Mouse (Mus musculus) midbrain, embryonic 10.5 days (tissue): Measurements from ENCODE around the gene Snx21. TPM values are rescaled to one million over a fixed set of nuclear protein-coding genes. Genes with fewer than 3 reads are reported as not detected.
A peak's percentile ranks its signal among the peaks of the same experiment; 100 is the strongest.
"Not testable (repeated sequence)": the region's sequence is repeated elsewhere in the genome, so short reads cannot be mapped to it uniquely, and the experiment has no call there.

ENCODE experiments used
- DNase-seq: peaks from one replicate; pipeline ENCODE4 v3.0.0-alpha.2; 2017; ENCODE audit warnings: low spot score
- H3K27ac ChIP-seq: fragments of 300-500 bp; sonication (generic); replicated peaks from 2 replicates; pipeline ENCODE4 v1.5.1; 2016; ENCODE audit warnings: mild to moderate bottlenecking
- H3K27me3 ChIP-seq: fragments of 300-500 bp; sonication (generic); 2 replicates; pipeline ENCODE4 v1.6.1; 2016; ENCODE audit warnings: low read depth, mild to moderate bottlenecking; ENCODE audit not compliant: poor library complexity, severe bottlenecking
- H3K36me3 ChIP-seq: fragments of 300-500 bp; sonication (generic); 2 replicates; pipeline ENCODE4 v1.6.1; 2016; ENCODE audit warnings: mild to moderate bottlenecking, moderate library complexity
- H3K4me1 ChIP-seq: fragments of 300-500 bp; sonication (generic); 2 replicates; pipeline ENCODE4 v1.6.1; 2016
- H3K4me3 ChIP-seq: fragments of 300-500 bp; sonication (generic); 2 replicates; pipeline ENCODE4 v1.5.1; 2016; ENCODE audit warnings: mild to moderate bottlenecking, moderate library complexity
- H3K9me3 ChIP-seq: fragments of 300-500 bp; sonication (generic); replicated peaks from 2 replicates; pipeline ENCODE4 v1.6.1; 2016; ENCODE audit warnings: mild to moderate bottlenecking
- WGBS: fragments of 180-500 bp; shearing (Covaris S2); methylation state at CpG from one replicate; pipeline ENCODE4 v1.1.7; 2016; 5-methylcytosine and 5-hydroxymethylcytosine counted together
- polyA plus RNA-seq: library from polyadenylated mRNA; unstranded; fragments of >200 nt; fragmentation: Nextera tagmentation; extraction: Ambion mirVana; gene quantifications from 2 replicates; pipeline ENCODE4 v1.2.1, GENCODE M21; 2016

Gene Snx21
- polyA plus RNA-seq, 1 experiment from 2014 or later = 12.3 TPM

GRCm38 (mm10) chr2:164788411-164788810 is 2.8 kb downstream of the Snx21 start:
- H3K36me3 ChIP-seq = peaks cover 47% of the 10 kb centered on the region
- 66% methylated on average over 4 of the region's 4 CpGs for WGBS
- no peaks in the 10 kb centered on the region for H3K9me3 ChIP-seq
- H3K27me3 ChIP-seq = peaks cover 13% of the 10 kb centered on the region; the same call in 1 of the 2 replicates
- DNase-seq = no peak
- H3K27ac ChIP-seq = no peak overlapping the region
- H3K4me1 ChIP-seq = peaks cover 34% of the 10 kb centered on the region
- H3K4me3 ChIP-seq = no peak overlapping the region

DNA sequence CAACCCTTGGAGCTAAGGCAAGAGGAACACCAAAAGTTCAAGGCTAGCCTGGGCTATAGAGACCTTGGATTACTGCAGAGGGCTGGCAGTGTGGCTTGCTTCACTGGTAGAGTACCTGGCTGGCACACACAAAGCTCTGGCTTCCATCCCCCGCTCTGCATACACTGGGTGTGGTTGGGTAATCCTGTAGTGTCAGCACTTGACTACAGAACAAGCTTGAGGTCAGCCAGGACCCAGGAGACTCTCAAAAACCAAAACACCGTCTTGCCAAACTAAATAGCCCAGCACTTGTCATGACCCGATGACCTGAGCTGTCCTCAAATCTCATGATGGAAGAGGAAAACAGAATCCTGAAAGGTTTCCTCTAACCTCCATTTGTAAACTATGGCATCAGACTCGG is 4.8 kb downstream of the Snx21 start:
- Histone ChIP-seq H3K4me1 (peaks cover 24% of the 10 kb centered on the region), H3K9me3 (no peaks in the 10 kb centered on the region), H3K27me3 (peaks cover 8% of the 10 kb centered on the region; the same call in 1 of the 2 replicates), H3K27ac (no peak overlapping the region), H3K36me3 (peaks cover 63% of the 10 kb centered on the region), H3K4me3 (no peak overlapping the region)
- WGBS = 83% methylated on average over 4 of the region's 4 CpGs
- DNase-seq = no peak

- no peak overlapping the region for H3K27ac ChIP-seq
- H3K4me1 ChIP-seq = peaks cover 11% of the 10 kb centered on the region
- peaks cover 77% of the 10 kb centered on the region for H3K36me3 ChIP-seq
- H3K4me3 ChIP-seq = no peak overlapping the region
- DNase-seq = no peak
- WGBS = 96% methylated on average over 18 of the region's 18 CpGs
- H3K9me3 ChIP-seq = no peaks in the 10 kb centered on the region
- peaks cover 4% of the 10 kb centered on the region; the same call in 1 of the 2 replicates for H3K27me3 ChIP-seq
Observed at GRCm38 (mm10) chr2:164791841-164792261, 6.2 kb downstream of the Snx21 start.

GRCm38 (mm10) chr2:164792400-164793190 is 7.0 kb downstream of the Snx21 start:
- H3K27me3 ChIP-seq = no peaks in the 10 kb centered on the region
- WGBS = 94% methylated on average over 12 of the region's 12 CpGs
- H3K36me3 ChIP-seq = peaks cover 83% of the 10 kb centered on the region
- DNase-seq = no peak
- H3K9me3 ChIP-seq = no peaks in the 10 kb centered on the region
- no peak overlapping the region for H3K4me3 ChIP-seq
- H3K4me1 ChIP-seq = peaks cover 8% of the 10 kb centered on the region; the same call in 1 of the 2 replicates
- no peak overlapping the region for H3K27ac ChIP-seq

- Histone ChIP-seq H3K4me3 (no peak overlapping the region), H3K36me3 (peaks cover 88% of the 10 kb centered on the region), H3K4me1 (peaks cover 7% of the 10 kb centered on the region; the same call in 1 of the 2 replicates), H3K27ac (no peak overlapping the region), H3K9me3 (no peaks in the 10 kb centered on the region), H3K27me3 (no peaks in the 10 kb centered on the region)
- 96% methylated on average over 3 of the region's 3 CpGs for WGBS
- peak; percentile 44 for DNase-seq
Observed at GRCm38 (mm10) chr2:164793236-164793635, 7.6 kb downstream of the Snx21 start.

DNA sequence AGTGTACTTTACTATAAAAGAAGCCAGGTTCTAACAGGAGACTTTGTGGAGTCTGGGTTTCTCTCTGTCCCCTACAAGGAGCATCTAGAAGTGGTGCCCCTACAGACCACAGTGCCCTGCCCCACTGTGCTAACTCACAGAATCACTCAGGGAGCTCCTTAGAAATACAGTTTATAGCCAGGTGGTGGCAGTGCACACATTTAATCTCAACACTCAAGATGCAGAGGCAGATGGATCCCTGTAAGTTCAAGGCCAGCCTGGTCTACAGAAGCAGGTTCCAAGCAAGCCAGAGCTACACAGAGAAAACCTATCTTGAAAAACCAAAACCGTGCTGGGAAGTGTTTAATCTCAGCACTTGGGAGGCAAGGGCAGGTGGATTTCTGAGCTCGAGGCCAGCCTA is 8.1 kb downstream of the Snx21 start:
- 86% methylated on average over 2 of the region's 2 CpGs for WGBS
- Histone ChIP-seq H3K4me1 (peaks cover 3% of the 10 kb centered on the region; the same call in 1 of the 2 replicates), H3K4me3 (no peak overlapping the region), H3K9me3 (no peaks in the 10 kb centered on the region), H3K36me3 (peaks cover 88% of the 10 kb centered on the region), H3K27ac (no peak overlapping the region), H3K27me3 (no peaks in the 10 kb centered on the region)
- DNase-seq = no peak

DNA sequence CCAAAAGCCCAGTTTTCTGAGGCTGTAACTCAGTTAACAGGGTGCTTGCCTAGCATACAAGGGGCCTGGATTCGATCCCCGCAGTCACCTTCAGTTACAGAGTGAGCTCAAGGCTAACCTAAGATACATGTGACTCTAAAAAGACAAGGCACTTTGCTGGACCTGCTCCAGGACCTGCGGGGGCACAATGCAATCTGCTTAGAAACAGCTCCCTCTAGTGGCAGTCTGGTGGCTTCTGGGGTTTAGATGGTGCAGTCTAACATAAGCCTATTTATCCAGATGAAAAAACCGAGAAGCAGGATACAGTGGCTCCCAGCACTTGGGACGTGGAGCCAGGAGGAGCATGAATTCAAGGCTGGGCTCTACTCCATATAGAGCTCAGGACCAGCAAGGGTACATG is 8.7 kb downstream of the Snx21 start:
- Histone ChIP-seq H3K4me1 (no peaks in the 10 kb centered on the region), H3K27me3 (no peaks in the 10 kb centered on the region), H3K27ac (no peak overlapping the region), H3K4me3 (no peak overlapping the region), H3K9me3 (no peaks in the 10 kb centered on the region), H3K36me3 (peaks cover 89% of the 10 kb centered on the region)
- DNase-seq = peak; percentile 76
- 42% methylated on average over 5 of the region's 5 CpGs for WGBS

DNA sequence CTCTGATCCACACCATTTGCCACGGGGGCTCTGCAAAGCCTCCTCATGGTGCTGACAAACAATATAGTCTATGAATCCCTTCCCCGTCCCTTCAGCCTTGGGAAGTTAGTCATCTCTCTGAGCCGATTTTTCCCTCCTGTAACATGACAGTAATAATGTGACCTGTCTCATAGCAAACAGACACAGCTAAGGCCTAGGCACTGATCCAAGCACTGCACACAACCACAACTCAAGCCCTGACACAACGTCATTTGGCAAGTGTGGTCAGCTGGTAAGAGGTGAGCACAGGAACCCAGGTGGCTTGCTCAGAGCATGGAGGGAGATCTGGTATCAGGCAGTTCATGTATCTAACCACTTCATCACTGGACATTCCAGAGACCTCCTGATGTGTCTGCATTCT is 10.2 kb downstream of the Snx21 start:
- H3K27ac ChIP-seq = no peak overlapping the region
- no peaks in the 10 kb centered on the region for H3K9me3 ChIP-seq
- no peak for DNase-seq
- H3K27me3 ChIP-seq = no peaks in the 10 kb centered on the region
- WGBS = 92% methylated on average over 4 of the region's 4 CpGs
- H3K4me3 ChIP-seq = no peak overlapping the region
- H3K4me1 ChIP-seq = no peaks in the 10 kb centered on the region
- H3K36me3 ChIP-seq = peaks cover 93% of the 10 kb centered on the region

GRCm38 (mm10) chr2:164798554-164798953 is 12.9 kb downstream of the Snx21 start:
- not testable (repeated sequence) for H3K27ac ChIP-seq, H3K27me3 ChIP-seq, H3K9me3 ChIP-seq, H3K4me1 ChIP-seq, DNase-seq, H3K4me3 ChIP-seq
- H3K36me3 ChIP-seq = peaks cover 86% of the 10 kb centered on the region
- WGBS = 90% methylated on average over 6 of the region's 6 CpGs

DNA sequence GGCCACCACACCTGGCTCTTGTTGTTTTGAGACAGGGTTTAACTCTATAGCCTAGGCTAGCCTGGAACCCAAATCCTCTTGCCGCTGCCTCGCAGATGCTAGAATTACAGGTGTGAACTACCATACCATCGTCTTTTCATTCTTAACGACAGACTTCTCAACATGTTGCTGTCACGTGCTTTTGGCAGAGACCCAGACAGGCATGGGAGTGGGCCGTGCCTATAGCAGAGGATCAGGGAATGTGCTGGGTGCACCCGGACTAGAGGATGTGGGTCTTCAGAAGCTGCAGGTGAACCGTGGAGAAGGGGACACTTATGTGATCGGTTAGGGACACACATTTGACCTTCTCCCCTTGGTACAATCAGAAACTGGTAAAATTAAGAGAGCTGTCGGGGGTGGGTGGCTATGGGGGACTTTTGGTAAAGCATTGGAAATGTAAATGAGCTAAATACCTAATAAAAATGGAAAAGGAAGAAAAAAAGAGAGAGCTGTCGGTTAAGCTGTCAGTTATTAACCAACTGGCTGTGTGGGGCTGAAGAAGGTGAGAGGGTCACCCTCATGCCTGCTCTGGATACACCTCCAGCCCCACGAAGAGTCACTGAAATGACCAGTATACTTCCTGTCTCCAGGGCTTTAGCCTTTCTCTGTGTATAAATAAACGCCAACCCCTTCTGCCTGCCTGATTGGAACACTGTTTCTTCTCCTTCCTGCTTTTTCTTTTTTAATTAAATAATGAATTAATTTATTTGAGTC is 14.8 kb downstream of the Snx21 start:
- no peak overlapping the region for H3K27ac ChIP-seq
- peaks cover 18% of the 10 kb centered on the region for H3K4me1 ChIP-seq
- no peak for DNase-seq
- no peak overlapping the region for H3K4me3 ChIP-seq
- no peaks in the 10 kb centered on the region for H3K9me3 ChIP-seq
- 93% methylated on average over 13 of the region's 13 CpGs for WGBS
- H3K36me3 ChIP-seq = peaks cover 71% of the 10 kb centered on the region
- no peaks in the 10 kb centered on the region for H3K27me3 ChIP-seq

DNA sequence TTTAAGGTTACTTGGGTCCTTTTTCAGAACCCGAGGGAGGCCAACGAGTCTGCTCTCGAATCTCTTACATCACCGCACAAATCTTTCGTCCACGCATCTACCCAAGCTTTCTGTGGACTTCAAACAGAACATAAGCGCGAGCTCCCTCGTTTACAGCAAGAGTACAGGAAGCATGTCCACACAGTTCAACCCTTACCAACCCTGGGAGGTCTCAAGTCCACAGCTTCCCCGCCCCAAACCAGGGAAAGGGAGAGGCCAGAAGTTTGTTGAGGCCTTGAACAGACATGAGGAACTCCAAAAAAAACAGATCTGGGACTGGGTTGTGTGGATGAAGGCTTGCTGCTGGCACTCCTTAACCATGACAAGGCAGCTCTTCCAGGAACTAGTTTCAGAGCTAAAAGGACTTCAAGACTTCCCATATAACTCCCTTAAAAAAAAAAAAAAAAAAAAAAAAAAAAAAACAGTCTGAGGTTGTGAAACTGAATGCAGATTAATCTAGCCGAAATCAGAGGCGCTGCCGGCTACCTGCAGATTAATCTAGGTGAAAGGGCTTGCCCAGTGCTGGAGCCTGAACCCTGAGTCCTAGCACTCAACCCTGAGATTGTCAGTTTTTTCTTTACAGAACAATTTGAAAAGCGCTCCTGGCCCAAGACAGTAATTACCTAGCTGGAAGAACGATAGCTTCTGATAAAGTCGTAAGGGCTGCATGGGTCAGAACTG is 17.7 kb downstream of the Snx21 start:
- 95% methylated on average over 16 of the region's 16 CpGs for WGBS
- Histone ChIP-seq H3K9me3 (no peaks in the 10 kb centered on the region), H3K4me3 (peak overlapping the region; percentile 74), H3K27me3 (no peaks in the 10 kb centered on the region), H3K4me1 (peaks cover 26% of the 10 kb centered on the region), H3K27ac (no peak overlapping the region), H3K36me3 (peaks cover 44% of the 10 kb centered on the region)
- no peak for DNase-seq

DNA sequence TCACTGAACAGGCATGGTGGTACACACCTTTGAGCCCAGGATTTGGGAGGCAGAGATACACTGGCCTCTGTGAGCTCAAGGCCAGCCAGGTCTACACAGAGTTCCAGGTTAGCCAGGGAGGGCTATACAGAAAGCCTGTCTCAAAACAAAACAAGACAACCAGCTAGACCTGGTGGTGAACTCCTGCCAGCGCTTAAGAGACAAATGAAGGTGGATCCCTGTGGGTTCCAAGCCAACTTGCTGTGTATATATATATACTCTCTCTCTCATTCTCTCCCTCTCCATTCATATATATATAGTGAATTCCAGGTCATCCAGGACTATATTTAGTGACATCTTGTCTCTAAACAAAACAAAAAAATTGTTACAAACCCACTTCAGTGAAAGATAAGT is 18.3 kb downstream of the Snx21 start:
- peak overlapping the region; percentile 74 for H3K4me3 ChIP-seq
- no peaks in the 10 kb centered on the region for H3K27me3 ChIP-seq
- H3K4me1 ChIP-seq = peaks cover 26% of the 10 kb centered on the region
- H3K9me3 ChIP-seq = no peaks in the 10 kb centered on the region
- DNase-seq = no peak
- WGBS = 57% methylated on average over 1 of the region's 1 CpGs
- H3K27ac ChIP-seq = peak overlapping the region; percentile 90; the same call in 1 of the 2 replicates
- H3K36me3 ChIP-seq = peaks cover 44% of the 10 kb centered on the region
